Mouse (Mus musculus) ES-Bruce4 (cell line): ENCODE measurements around the gene Padi6.

Experiments used
- CTCF ChIP-seq: IDR thresholded peaks from one replicate; pipeline ENCODE4 v1.8.1; 2011; ENCODE audit warnings: low read depth, low read length
- EP300 ChIP-seq: IDR thresholded peaks from 2 replicates; pipeline ENCODE4 v1.6.1; 2011; ENCODE audit warnings: low read depth, low read length; ENCODE audit not compliant: insufficient read depth

GRCm38 (mm10) chr4:140755811-140756210 lies 13.4 kb upstream of the Padi6 start:
- TF ChIP-seq EP300 (no peak), CTCF (no peak)
